Mouse (Mus musculus) hindbrain, embryonic 13.5 days (tissue): Measurements from ENCODE around the gene Tbck. TPM values are rescaled to one million over a fixed set of nuclear protein-coding genes. Genes with fewer than 3 reads are reported as not detected.
A peak's percentile ranks its signal among the peaks of the same experiment; 100 is the strongest.

Source experiments
- ATAC-seq: fragments of 200-750 bp; cut with Nextera tagmentation; 2 replicates; pipeline ENCODE4 v1.8.0; 2017; ENCODE audit warnings: moderate TSS enrichment; ENCODE audit not compliant: low FRiP score
- H3K27ac ChIP-seq: fragments of 300-500 bp; sonication (generic); 2 replicates; pipeline ENCODE4 v1.5.1; 2015; ENCODE audit warnings: inconsistent platforms, mild to moderate bottlenecking, moderate library complexity
- H3K27me3 ChIP-seq: fragments of 300-500 bp; sonication (generic); 2 replicates; pipeline ENCODE4 v1.6.1; 2015; ENCODE audit warnings: mild to moderate bottlenecking, inconsistent platforms
- H3K36me3 ChIP-seq: fragments of 300-500 bp; sonication (generic); 2 replicates; pipeline ENCODE4 v1.6.1; 2015; ENCODE audit warnings: mild to moderate bottlenecking, inconsistent platforms
- H3K4me1 ChIP-seq: fragments of 300-500 bp; sonication (generic); replicated peaks from 2 replicates; pipeline ENCODE4 v1.6.1; 2015; ENCODE audit warnings: inconsistent platforms
- H3K4me2 ChIP-seq: fragments of 300-500 bp; sonication (generic); 2 replicates; pipeline ENCODE4 v1.6.1; 2015; ENCODE audit warnings: inconsistent platforms, mild to moderate bottlenecking, moderate library complexity
- H3K4me3 ChIP-seq: fragments of 300-500 bp; sonication (generic); 2 replicates; pipeline ENCODE4 v1.5.1; 2015; ENCODE audit warnings: mild to moderate bottlenecking, inconsistent platforms
- H3K9ac ChIP-seq: fragments of 300-500 bp; sonication (generic); 2 replicates; pipeline ENCODE4 v1.6.1; 2015; ENCODE audit warnings: mild to moderate bottlenecking, inconsistent platforms
- H3K9me3 ChIP-seq: fragments of 300-500 bp; sonication (generic); 2 replicates; pipeline ENCODE4 v1.6.1; 2016; ENCODE audit warnings: inconsistent platforms
- WGBS: fragments of 180-500 bp; shearing (Covaris S2); methylation state at CpG from one replicate; pipeline ENCODE4 v1.1.7; 2015; 5-methylcytosine and 5-hydroxymethylcytosine counted together
- polyA plus RNA-seq: library from polyadenylated mRNA; unstranded; fragments of >200 nt; fragmentation: Nextera tagmentation; extraction: Ambion mirVana; gene quantifications from 2 replicates; pipeline ENCODE4 v1.2.1, GENCODE M21; 2015

Tbck gene
- polyA plus RNA-seq, 1 experiment from 2014 or later = 33.3 TPM

DNA sequence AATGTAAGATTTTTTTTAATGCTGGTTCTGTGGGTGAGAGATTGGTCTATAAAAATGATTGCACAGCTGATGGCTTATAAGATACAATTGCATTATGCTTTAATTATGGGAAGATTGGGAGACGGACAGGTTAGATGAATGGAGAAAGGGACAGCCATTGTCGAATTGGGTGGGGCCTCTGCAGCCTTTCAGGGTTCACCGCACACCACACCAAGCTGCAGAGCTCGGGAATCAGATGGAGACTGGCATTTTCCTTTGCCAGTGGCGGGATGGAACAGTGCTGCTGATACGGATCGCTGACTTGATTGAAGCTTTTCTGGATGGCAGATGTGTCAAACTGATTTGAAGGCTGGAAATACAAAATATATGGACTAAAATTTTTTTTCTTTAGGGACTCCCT lies 88.1 kb downstream of the Tbck start:
- peaks cover 3% of the 10 kb centered on the region; the same call in 1 of the 2 replicates for H3K36me3 ChIP-seq
- H3K9ac ChIP-seq = no peak overlapping the region
- WGBS = 34% methylated on average over 7 of the region's 7 CpGs
- no peaks in the 10 kb centered on the region for H3K27me3 ChIP-seq
- H3K9me3 ChIP-seq = no peaks in the 10 kb centered on the region
- H3K4me3 ChIP-seq = no peak overlapping the region
- no peak; the same call in 1 of the 2 replicates for ATAC-seq
- H3K4me1 ChIP-seq = no peaks in the 10 kb centered on the region
- H3K27ac ChIP-seq = no peak overlapping the region; the same call in 1 of the 2 replicates
- no peak overlapping the region for H3K4me2 ChIP-seq

DNA sequence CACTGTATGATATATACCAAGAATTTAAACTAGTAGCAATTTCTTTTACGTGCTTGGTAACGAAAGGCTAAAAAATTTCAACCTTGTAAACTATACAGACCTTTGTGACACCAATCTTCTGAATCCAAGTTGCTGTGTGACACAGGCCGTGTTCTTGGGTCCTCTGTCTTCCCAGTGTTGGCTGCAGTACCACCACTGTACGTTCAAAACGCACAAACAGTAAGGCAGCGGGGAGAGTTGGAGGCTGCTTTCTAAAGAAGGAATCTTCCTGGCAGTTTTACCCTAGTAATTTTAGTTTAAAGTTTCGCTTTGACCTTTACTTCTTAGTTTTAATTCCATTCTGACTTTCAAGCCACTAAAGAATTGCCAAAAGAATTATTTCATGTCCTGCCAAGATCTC lies 92.7 kb downstream of the Tbck start:
- Histone ChIP-seq H3K4me2 (no peak overlapping the region), H3K4me1 (peaks cover 5% of the 10 kb centered on the region; the same call in 1 of the 2 replicates), H3K9me3 (no peaks in the 10 kb centered on the region), H3K27ac (no peak overlapping the region), H3K27me3 (no peaks in the 10 kb centered on the region), H3K4me3 (no peak overlapping the region), H3K9ac (no peak overlapping the region), H3K36me3 (peaks cover 3% of the 10 kb centered on the region)
- 96% methylated on average over 7 of the region's 7 CpGs for WGBS
- ATAC-seq = no peak

DNA sequence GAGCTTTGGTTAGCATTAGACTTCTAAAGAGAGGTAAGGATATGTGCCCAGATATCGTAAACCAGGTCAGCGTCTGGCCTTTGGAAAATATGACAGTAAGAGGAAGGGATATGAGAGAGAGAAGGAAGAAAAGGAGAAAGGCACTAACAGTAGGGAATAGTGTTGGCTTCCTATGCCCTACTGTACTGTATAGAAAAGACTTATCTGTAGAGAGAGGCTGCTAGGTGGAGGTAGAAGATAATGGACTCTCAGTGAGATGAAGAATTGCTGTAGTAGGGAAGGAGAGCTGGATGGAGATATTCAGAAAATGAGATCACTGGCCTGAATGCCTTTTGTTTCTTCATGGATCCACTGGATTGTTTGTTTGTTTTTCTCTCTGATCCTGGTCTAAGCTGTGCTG lies 97.2 kb downstream of the Tbck start:
- Histone ChIP-seq H3K4me1 (peaks cover 5% of the 10 kb centered on the region), H3K4me2 (no peak overlapping the region), H3K27ac (no peak overlapping the region), H3K27me3 (no peaks in the 10 kb centered on the region), H3K9ac (no peak overlapping the region), H3K4me3 (no peak overlapping the region), H3K36me3 (peaks cover 3% of the 10 kb centered on the region), H3K9me3 (no peaks in the 10 kb centered on the region)
- no peak for ATAC-seq
- 98% methylated on average over 2 of the region's 2 CpGs for WGBS

DNA sequence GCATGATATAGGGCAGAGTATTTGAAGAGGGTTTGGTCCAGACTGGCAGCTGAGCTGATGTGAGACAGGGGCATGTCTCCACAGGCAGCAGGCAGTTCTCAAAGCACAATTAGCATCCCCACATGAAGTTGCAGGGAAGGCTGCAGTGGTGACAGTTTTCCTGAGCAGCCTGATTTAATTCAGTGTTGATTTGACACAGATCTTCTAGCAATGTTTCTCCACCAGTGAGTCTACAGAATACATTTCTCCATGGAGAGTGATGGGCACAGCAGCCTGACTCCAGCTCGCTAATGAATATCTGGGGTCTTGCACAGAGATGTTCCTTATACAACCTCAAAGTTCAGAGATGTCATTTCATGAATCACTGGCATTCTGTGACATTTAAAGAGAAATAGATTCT lies 99.1 kb downstream of the Tbck start:
- no peak overlapping the region for H3K27ac ChIP-seq
- H3K9me3 ChIP-seq = no peaks in the 10 kb centered on the region
- H3K9ac ChIP-seq = no peak overlapping the region
- 81% methylated on average over 1 of the region's 1 CpGs for WGBS
- H3K4me3 ChIP-seq = no peak overlapping the region
- no peak overlapping the region for H3K4me2 ChIP-seq
- H3K4me1 ChIP-seq = peaks cover 5% of the 10 kb centered on the region
- no peaks in the 10 kb centered on the region for H3K27me3 ChIP-seq
- no peak for ATAC-seq
- peaks cover 7% of the 10 kb centered on the region for H3K36me3 ChIP-seq

DNA sequence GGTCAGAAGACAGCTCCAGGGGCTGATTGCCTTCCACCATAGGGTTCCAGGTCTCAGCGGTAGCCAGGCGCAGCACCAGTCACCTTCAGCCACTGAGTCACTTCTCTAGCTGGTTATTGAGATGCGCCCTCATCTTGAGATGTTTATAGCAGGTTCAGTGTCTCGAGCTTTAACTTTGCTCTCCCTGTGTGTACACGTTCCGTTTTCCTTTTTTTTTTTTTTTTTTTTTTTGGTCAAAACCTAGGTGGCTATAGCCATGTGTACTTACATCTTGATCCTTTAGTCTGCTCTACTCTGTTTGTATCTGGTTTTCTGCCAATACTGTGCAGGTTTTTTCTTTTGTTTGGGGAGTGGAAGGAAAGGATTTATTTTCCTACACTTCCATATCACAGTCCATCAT lies 100.8 kb downstream of the Tbck start:
- Histone ChIP-seq H3K4me3 (no peak overlapping the region), H3K9me3 (no peaks in the 10 kb centered on the region), H3K27ac (no peak overlapping the region), H3K4me1 (peaks cover 5% of the 10 kb centered on the region), H3K36me3 (peaks cover 7% of the 10 kb centered on the region; the same call in 1 of the 2 replicates), H3K4me2 (no peak overlapping the region), H3K27me3 (no peaks in the 10 kb centered on the region), H3K9ac (no peak overlapping the region)
- 92% methylated on average over 6 of the region's 6 CpGs for WGBS
- ATAC-seq = no peak

DNA sequence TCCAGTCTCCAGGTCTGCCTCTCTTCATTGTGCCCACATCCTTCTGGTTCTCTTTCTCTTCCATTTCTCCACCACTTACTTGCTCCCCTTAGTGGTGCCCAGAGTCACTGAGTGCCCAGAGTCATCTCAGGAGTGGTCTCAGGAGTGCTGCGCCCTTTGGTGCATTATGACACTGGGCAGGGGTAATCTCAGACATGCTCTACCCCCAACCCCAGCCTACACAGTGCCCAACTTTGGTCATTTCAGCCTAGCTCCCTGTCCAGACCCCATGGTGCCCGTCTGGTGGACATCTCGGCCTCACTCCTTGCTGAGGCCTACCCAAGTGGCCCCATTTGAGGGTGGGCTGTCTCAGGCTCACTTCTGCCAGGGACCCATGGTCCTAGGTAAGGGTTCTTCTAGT lies 102.7 kb downstream of the Tbck start:
- peaks cover under 1% of the 10 kb centered on the region; the same call in 1 of the 2 replicates for H3K4me1 ChIP-seq
- peaks cover 7% of the 10 kb centered on the region; the same call in 1 of the 2 replicates for H3K36me3 ChIP-seq
- no peaks in the 10 kb centered on the region for H3K9me3 ChIP-seq
- no peaks in the 10 kb centered on the region for H3K27me3 ChIP-seq
- 0 out of 2 replicates have a peak, but pooled peaks have one; percentile 46 for ATAC-seq
- H3K27ac ChIP-seq = no peak overlapping the region
- H3K4me2 ChIP-seq = no peak overlapping the region
- WGBS = 91% methylated on average over 3 of the region's 3 CpGs
- no peak overlapping the region for H3K4me3 ChIP-seq
- H3K9ac ChIP-seq = no peak overlapping the region

DNA sequence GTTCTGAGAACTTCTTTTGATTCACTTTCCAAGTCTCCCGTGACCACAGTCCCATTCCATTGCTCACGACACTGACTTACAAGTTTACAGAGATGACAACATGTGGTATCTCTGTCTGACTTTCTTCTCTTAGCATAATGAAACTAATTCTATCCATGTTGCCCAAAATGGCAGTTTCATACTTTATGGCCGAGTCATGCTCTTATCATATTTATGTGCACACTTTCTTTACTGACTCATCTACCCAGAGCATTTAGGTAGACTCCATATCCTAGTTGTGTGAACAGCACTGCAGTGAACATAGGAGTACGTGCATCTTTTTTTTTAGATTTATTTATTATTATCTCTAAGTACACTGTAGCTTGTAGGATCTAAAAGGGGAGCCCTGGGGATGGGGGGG lies 103.8 kb downstream of the Tbck start:
- Histone ChIP-seq H3K27me3 (no peaks in the 10 kb centered on the region), H3K4me3 (no peak overlapping the region), H3K27ac (no peak overlapping the region), H3K4me1 (no peaks in the 10 kb centered on the region; the same call in 1 of the 2 replicates), H3K9me3 (no peaks in the 10 kb centered on the region), H3K4me2 (no peak overlapping the region), H3K9ac (no peak overlapping the region), H3K36me3 (peaks cover 7% of the 10 kb centered on the region; the same call in 1 of the 2 replicates)
- no peak for ATAC-seq
- WGBS = 93% methylated on average over 4 of the region's 4 CpGs

DNA sequence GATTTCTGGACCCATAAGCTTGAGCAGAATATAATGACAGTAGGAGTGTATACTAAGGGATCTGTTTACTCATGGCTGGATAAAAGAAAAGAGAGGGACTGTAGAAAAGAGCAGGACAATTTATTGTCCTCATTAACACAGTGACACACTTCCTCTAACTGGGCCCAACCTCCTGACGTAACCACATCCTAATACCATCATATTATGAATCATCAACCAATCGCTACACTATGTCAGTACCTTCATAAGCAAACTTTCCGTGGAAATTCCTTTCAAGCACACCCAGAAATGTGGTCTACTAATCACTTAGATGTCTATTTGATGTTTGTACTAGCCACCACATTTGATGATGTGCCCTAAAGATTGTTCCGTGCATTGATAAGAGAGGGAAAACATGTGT lies 107.2 kb downstream of the Tbck start:
- Histone ChIP-seq H3K27ac (no peak overlapping the region), H3K4me2 (no peak overlapping the region), H3K4me1 (no peaks in the 10 kb centered on the region; the same call in 1 of the 2 replicates), H3K9me3 (no peaks in the 10 kb centered on the region), H3K27me3 (no peaks in the 10 kb centered on the region), H3K36me3 (peaks cover 7% of the 10 kb centered on the region), H3K9ac (no peak overlapping the region), H3K4me3 (no peak overlapping the region)
- ATAC-seq = no peak
- 91% methylated on average over 4 of the region's 4 CpGs for WGBS

DNA sequence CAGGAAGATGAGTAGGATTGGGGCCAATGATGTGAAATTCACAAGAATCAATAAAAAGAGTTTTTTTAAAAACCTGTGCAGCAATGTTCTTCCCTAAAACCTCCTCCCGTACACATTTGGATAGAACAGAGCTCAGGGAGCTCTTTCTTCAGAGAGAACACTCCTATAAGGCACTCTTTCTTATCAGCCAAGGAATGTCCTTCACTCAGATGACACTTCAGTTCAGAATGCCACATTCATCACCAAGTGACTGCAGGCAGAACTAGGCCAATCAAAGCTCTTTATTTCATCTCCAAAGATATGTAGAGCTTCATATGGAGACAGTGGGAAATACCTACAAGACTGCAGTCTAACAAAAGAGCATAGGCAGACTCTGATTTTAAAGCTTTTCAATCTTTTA lies 116.3 kb downstream of the Tbck start:
- no peak for ATAC-seq
- H3K4me1 ChIP-seq = no peaks in the 10 kb centered on the region
- no peaks in the 10 kb centered on the region for H3K27me3 ChIP-seq
- H3K4me2 ChIP-seq = no peak overlapping the region
- 84% methylated on average over 1 of the region's 1 CpGs for WGBS
- no peak overlapping the region for H3K9ac ChIP-seq
- H3K4me3 ChIP-seq = no peak overlapping the region
- no peaks in the 10 kb centered on the region for H3K9me3 ChIP-seq
- H3K36me3 ChIP-seq = peaks cover 31% of the 10 kb centered on the region
- H3K27ac ChIP-seq = no peak overlapping the region

DNA sequence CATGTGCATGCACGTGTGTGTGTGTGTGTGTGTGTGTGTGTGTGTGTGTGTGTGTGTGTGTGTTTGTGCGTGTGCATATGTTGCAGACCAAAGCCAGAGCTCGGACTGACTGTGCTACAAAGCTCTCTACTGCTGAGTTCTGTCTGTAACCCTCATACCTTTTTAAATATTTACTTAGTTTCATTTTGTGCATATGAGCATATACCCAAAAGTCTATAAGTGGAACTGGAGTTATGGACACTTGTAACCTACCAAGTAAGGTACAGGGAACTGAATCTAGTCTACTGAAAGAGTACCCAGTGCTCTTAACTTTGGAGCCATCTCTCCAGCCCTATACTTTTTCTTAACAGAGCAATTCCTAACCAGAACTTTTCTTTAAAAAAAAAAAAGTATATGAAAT lies 118.0 kb downstream of the Tbck start:
- H3K9me3 ChIP-seq = no peaks in the 10 kb centered on the region
- H3K36me3 ChIP-seq = peaks cover 24% of the 10 kb centered on the region
- no peak overlapping the region for H3K4me2 ChIP-seq
- no peak overlapping the region for H3K27ac ChIP-seq
- H3K4me1 ChIP-seq = no peaks in the 10 kb centered on the region
- WGBS = 95% methylated on average over 3 of the region's 3 CpGs
- H3K4me3 ChIP-seq = no peak overlapping the region
- H3K9ac ChIP-seq = no peak overlapping the region
- no peak for ATAC-seq
- H3K27me3 ChIP-seq = no peaks in the 10 kb centered on the region

DNA sequence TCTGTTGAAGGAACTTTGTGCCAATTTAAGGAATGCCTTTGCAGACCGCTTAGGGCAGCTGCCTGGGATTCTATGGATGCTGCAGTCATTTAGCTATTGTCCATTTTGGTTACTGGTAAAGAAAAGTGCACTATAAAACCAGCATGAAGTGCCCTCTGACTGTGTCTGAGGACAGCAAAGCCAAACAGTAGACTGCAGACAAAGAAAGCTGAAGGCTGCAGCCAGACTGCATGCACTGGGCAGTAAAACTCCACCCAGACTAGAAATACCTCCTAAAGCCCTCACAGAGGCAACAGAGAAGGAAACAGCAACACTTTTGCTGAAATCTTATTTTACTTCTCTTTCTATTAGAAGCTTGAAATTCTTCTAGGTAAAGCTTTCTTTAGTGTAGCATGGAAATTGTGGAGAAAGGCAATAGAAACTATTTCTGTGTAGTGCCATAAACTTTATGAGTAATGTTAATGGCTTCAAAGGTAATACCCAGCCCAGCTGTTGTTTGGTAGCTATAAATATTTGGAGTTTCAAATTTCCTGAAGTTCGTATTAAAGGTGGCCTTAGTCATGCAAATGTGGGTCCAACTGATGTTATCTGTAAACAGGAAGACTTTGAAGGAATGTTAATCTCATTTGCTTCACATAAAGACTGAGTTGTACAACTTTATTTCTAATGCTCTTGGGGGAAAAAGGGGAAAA lies 124.1 kb downstream of the Tbck start:
- Histone ChIP-seq H3K36me3 (peaks cover 14% of the 10 kb centered on the region), H3K27me3 (no peaks in the 10 kb centered on the region), H3K4me3 (no peak overlapping the region), H3K9ac (no peak overlapping the region), H3K4me1 (no peaks in the 10 kb centered on the region), H3K9me3 (no peaks in the 10 kb centered on the region), H3K4me2 (no peak overlapping the region), H3K27ac (no peak overlapping the region)
- WGBS = 75% methylated on average over 2 of the region's 2 CpGs
- ATAC-seq = no peak

DNA sequence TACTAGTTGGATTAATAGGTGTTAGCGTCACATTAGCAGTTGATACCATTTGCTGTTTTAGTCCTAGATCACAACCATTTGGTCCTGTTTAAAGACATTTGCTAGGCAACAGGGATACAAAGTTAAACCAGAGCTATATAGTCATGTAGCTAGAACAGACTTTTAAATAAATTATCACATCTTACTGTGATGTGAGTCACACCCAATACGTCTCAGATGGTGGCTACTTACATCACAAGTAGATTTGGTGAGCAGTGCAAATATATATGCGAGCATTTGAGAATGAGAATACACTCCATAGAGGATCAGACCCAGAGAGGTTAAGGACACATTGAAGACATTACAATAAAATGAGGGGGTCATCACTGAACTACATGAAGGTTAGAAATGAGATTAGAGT lies 125.0 kb downstream of the Tbck start:
- Histone ChIP-seq H3K9me3 (no peaks in the 10 kb centered on the region), H3K27me3 (no peaks in the 10 kb centered on the region), H3K4me1 (no peaks in the 10 kb centered on the region), H3K4me3 (no peak overlapping the region), H3K9ac (no peak overlapping the region), H3K36me3 (peaks cover 8% of the 10 kb centered on the region; the same call in 1 of the 2 replicates), H3K4me2 (no peak overlapping the region), H3K27ac (no peak overlapping the region)
- no peak for ATAC-seq
- WGBS = 92% methylated on average over 3 of the region's 3 CpGs

DNA sequence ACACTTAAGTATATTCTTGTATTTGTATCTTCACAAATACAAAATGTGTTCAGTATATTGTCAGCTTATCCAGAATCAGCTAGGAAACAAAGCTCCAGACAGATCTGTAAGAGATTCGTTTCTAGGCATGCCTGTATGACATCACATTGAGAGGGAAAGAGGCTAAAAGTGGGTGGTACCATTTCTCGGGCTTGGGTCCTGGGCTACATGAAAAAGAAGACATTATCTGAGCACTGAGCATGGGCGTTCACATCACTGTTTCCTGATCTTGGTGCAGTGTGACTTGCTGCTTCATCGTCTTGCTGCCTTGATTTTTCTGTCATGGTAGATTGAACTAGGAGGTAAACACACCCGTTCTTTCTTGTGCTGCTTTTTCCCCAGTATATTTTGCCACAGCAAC lies 127.8 kb downstream of the Tbck start:
- H3K9me3 ChIP-seq = no peaks in the 10 kb centered on the region
- H3K27me3 ChIP-seq = no peaks in the 10 kb centered on the region
- 0 out of 2 replicates have a peak, but pooled peaks cover 5% of the 10 kb centered on the region for H3K36me3 ChIP-seq
- ATAC-seq = no peak
- H3K9ac ChIP-seq = no peak overlapping the region
- H3K4me3 ChIP-seq = no peak overlapping the region
- H3K4me1 ChIP-seq = no peaks in the 10 kb centered on the region
- no peak overlapping the region for H3K4me2 ChIP-seq
- WGBS = 88% methylated on average over 5 of the region's 5 CpGs
- H3K27ac ChIP-seq = no peak overlapping the region
